Mouse (Mus musculus) CH12.LX (cell line): ENCODE results near the gene Scn3b. TPM values are rescaled to one million over a fixed set of nuclear protein-coding genes. Genes with fewer than 3 reads are reported as not detected.

Source experiments
- DNase-seq: peaks from one replicate; pipeline ENCODE4 v3.0.0-alpha.2; 2013; ENCODE audit errors: extremely low read depth
- H3K27ac ChIP-seq: 2 replicates; pipeline ENCODE4 v1.5.1; 2012; ENCODE audit warnings: low read depth, mild to moderate bottlenecking, control low read depth, moderate library complexity; ENCODE audit not compliant: insufficient read depth
- H3K27me3 ChIP-seq: replicated peaks from 2 replicates; pipeline ENCODE3; 2012; ENCODE audit warnings: inconsistent platforms
- H3K36me3 ChIP-seq, 2 experiments: replicated peaks in 1 of 2; 2 replicates each; pipeline versions ENCODE3 to v1.6.1; 2012; ENCODE audit warnings: inconsistent platforms in 1 of 2, low read length in 1 of 2, mild to moderate bottlenecking in 1 of 2, mixed read lengths in 1 of 2, moderate library complexity in 1 of 2; ENCODE audit not compliant: control insufficient read depth in 1 of 2, insufficient read depth in 1 of 2
- H3K4me1 ChIP-seq, 2 experiments: 2 replicates each; pipeline ENCODE4 v1.6.1; 2012; ENCODE audit warnings: inconsistent platforms in 1 of 2, moderate library complexity in 1 of 2; ENCODE audit not compliant: insufficient read depth in 2 of 2, control insufficient read depth in 1 of 2
- H3K4me2 ChIP-seq: 2 replicates; pipeline ENCODE4 v1.6.1; 2012; ENCODE audit warnings: low read depth, mild to moderate bottlenecking, control low read depth; ENCODE audit not compliant: poor library complexity, insufficient read depth, severe bottlenecking
- H3K4me3 ChIP-seq, 3 experiments: fragments of 150-350 bp in 1 of 3; sonication (generic) in 1 of 3; replicated peaks in 1 of 3; 2 replicates each; pipeline versions ENCODE3 to v1.5.1; 2011 to 2012; ENCODE audit warnings: low read depth in 2 of 3, low read length in 2 of 3, mild to moderate bottlenecking in 2 of 3, moderate library complexity in 2 of 3, control low read depth in 1 of 3, improper control_type of control experiment in 1 of 3, inconsistent platforms in 1 of 3, mixed read lengths in 1 of 3; ENCODE audit not compliant: poor library complexity in 1 of 3
- H3K79me2 ChIP-seq: replicated peaks from 2 replicates; pipeline ENCODE4 v1.6.1; 2012; ENCODE audit warnings: mild to moderate bottlenecking, moderate library complexity; ENCODE audit not compliant: control insufficient read depth, poor library complexity, insufficient read depth, severe bottlenecking; ENCODE audit errors: extremely low read depth
- H3K9ac ChIP-seq: 2 replicates; pipeline ENCODE4 v1.6.1; 2012; ENCODE audit warnings: low read depth, mild to moderate bottlenecking, control low read depth, moderate library complexity; ENCODE audit not compliant: insufficient read depth
- H3K9me3 ChIP-seq: replicated peaks from 2 replicates; pipeline ENCODE3; 2012; ENCODE audit warnings: low read length, inconsistent platforms, mixed read lengths
- CHD2 ChIP-seq: IDR thresholded peaks from 2 replicates; pipeline ENCODE4 v1.6.1; 2011; ENCODE audit warnings: low read length, improper control_type of control experiment
- ELF1 ChIP-seq: IDR thresholded peaks from 2 replicates; pipeline ENCODE4 v1.6.1; 2014; ENCODE audit warnings: low read depth, mild to moderate bottlenecking, inconsistent platforms, low read length, improper control_type of control experiment
- EP300 ChIP-seq: IDR thresholded peaks from 2 replicates; pipeline ENCODE4 v1.6.1; 2011; ENCODE audit warnings: low read length, improper control_type of control experiment
- ETS1 ChIP-seq: conservative IDR thresholded peaks from 2 replicates; pipeline ENCODE4 v1.6.1; 2012; ENCODE audit warnings: low read depth, mild to moderate bottlenecking, inconsistent platforms, low read length, improper control_type of control experiment, moderate library complexity
- IRF4 ChIP-seq: IDR thresholded peaks from 2 replicates; pipeline ENCODE4 v1.6.1; 2014; ENCODE audit warnings: low read depth, mild to moderate bottlenecking, inconsistent platforms, low read length, improper control_type of control experiment
- JUND ChIP-seq: conservative IDR thresholded peaks from 2 replicates; pipeline ENCODE4 v1.6.1; 2011; ENCODE audit warnings: low read depth, low read length, improper control_type of control experiment
- KAT2A ChIP-seq: IDR thresholded peaks from 2 replicates; pipeline ENCODE4 v1.6.1; 2012; ENCODE audit warnings: low read length, improper control_type of control experiment, inconsistent platforms; ENCODE audit not compliant: insufficient replicate concordance
- MEF2A ChIP-seq: IDR thresholded peaks from 2 replicates; pipeline ENCODE4 v1.6.1; 2014; ENCODE audit warnings: low read depth, mild to moderate bottlenecking, inconsistent platforms, low read length, improper control_type of control experiment, borderline replicate concordance
- PAX5 ChIP-seq: IDR thresholded peaks from 2 replicates; pipeline ENCODE4 v1.6.1; 2012; ENCODE audit warnings: low read length, inconsistent platforms, mixed read lengths
- SIN3A ChIP-seq: IDR thresholded peaks from 2 replicates; pipeline ENCODE4 v1.6.1; 2012; ENCODE audit warnings: low read length, improper control_type of control experiment, inconsistent platforms
- SMC3 ChIP-seq: IDR thresholded peaks from 2 replicates; pipeline ENCODE4 v1.6.1; 2011; ENCODE audit warnings: low read depth, low read length, improper control_type of control experiment
- TCF12 ChIP-seq: IDR thresholded peaks from 2 replicates; pipeline ENCODE4 v1.6.1; 2014; ENCODE audit warnings: low read depth, mild to moderate bottlenecking, inconsistent platforms, low read length, improper control_type of control experiment
- UBTF ChIP-seq: IDR thresholded peaks from 2 replicates; pipeline ENCODE4 v1.6.1; 2012; ENCODE audit warnings: low read depth, mild to moderate bottlenecking, inconsistent platforms, low read length, improper control_type of control experiment, moderate library complexity
- ZC3H11A ChIP-seq: IDR thresholded peaks from 2 replicates; pipeline ENCODE4 v1.6.1; 2012; ENCODE audit warnings: low read depth, mild to moderate bottlenecking, inconsistent platforms, low read length, improper control_type of control experiment
- ZKSCAN1 ChIP-seq: IDR thresholded peaks from 2 replicates; pipeline ENCODE4 v1.6.1; 2012; ENCODE audit warnings: low read depth, inconsistent platforms, low read length, improper control_type of control experiment, borderline replicate concordance
- ZMIZ1 ChIP-seq: IDR thresholded peaks from 2 replicates; pipeline ENCODE4 v1.6.1; 2012; ENCODE audit warnings: low read depth, mild to moderate bottlenecking, inconsistent platforms, low read length, improper control_type of control experiment
- ZNF384 ChIP-seq: IDR thresholded peaks from 2 replicates; pipeline ENCODE4 v1.6.1; 2012; ENCODE audit warnings: low read depth, low read length, improper control_type of control experiment, inconsistent platforms
- dilution Hi-C: fragments of 300-500 bp; cut with MboI; formaldehyde crosslinking; loops from 2 replicates; pipeline ENCODE4 v1.14.3; 2020; ENCODE audit warnings: low sequenced_read_pairs; ENCODE audit not compliant: extremely low pct_unique_long_range_greater_than_20kb, extremely low pct_ligation_motif_present
- in situ Hi-C: fragments of 300-500 bp; cut with MboI; formaldehyde crosslinking; loops from 3 replicates; pipeline ENCODE4 v1.14.3; 2019; ENCODE audit warnings: low sequenced_read_pairs, low pct_ligation_motif_present, low pct_unique_long_range_greater_than_20kb, mixed read lengths
- polyA plus RNA-seq: library from polyadenylated mRNA; unstranded; fragments of >175 nt; gene quantifications from 2 replicates; pipeline ENCODE4 v1.2.1, GENCODE M21; 2012; ENCODE audit warnings: low read depth; ENCODE audit not compliant: insufficient read length
- total RNA-seq, 2 experiments: library from RNA; depleted of rRNA; stranded (reverse); fragments of 300-350 nt in 1 of 2; fragments of >200 nt in 1 of 2; gene quantifications; 2 replicates each; pipeline ENCODE4 v1.2.3; 2012 to 2014

The Scn3b gene
- total and polyA plus RNA-seq, 3 experiments = 0.08 to 0.34 TPM; not detected in 1

DNA sequence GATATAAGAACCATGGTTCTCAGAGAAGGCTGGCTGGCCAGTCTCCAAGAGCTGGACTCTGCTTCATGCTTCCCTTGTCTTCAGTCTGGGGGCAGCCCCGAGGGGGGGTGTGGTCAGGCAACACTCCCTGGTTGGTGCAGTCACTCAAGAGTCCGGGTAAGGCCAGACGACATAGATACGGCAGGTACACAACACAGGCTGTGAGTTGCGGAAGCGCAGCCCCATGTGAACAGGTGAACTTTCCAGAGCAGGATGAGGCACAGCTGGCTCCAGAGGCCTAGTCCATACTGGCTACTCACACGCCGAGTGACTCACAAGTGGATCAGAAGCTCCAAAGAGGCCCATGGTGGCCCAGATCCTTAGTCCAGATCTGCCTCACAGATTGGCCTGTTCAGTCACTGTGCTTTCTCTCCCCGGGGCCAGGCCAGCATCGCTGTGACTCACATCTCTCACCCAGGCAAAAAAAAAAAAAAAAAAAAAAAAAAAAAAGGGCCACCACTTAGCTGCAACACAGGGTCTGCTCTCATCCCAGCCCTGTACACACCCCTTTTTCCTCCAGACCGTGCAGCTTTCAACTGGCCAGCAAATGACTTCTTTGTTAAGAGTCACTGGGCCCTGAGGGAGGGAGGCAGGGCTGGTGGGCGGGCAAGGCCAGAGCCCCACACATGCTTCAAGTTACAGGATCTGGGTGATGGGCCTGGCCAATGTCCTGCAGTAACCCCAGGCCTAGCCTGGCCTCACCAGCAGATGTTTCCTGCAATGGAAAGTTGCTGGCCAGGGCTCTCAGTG is 52.1 kb downstream of the Scn3b start:
- peak overlapping the region; percentile 42; the same call in 1 of the 2 replicates for H3K4me2 ChIP-seq
- H3K4me1 ChIP-seq = peaks cover 15 to 65% of the 10 kb centered on the region in 2 experiments
- H3K9ac ChIP-seq = 0 out of 2 replicates have a peak overlapping the region, but pooled peaks have one; percentile 3
- no peak for DNase-seq
- H3K4me3 ChIP-seq = peak overlapping the region in 1 of 3 experiments; percentile 15
- H3K79me2 ChIP-seq = no peaks in the 10 kb centered on the region
- no peaks in the 10 kb centered on the region for H3K27me3 ChIP-seq
- H3K9me3 ChIP-seq = no peaks in the 10 kb centered on the region
- in situ Hi-C loops (no loop called here), dilution Hi-C loops (no loop called here)
- TF ChIP-seq EP300 (0 out of 2 replicates have a peak, but pooled peaks have one; percentile 37), ETS1 (0 out of 2 replicates have a peak, but pooled peaks have one; percentile 42), TCF12 (peak; percentile 78; the same call in 1 of the 2 replicates), ZMIZ1 (no peak), MEF2A (no peak), ZKSCAN1 (no peak), ZNF384 (peak; percentile 91), JUND (no peak), ZC3H11A (no peak), SIN3A (no peak), CHD2 (peak; percentile 54), SMC3 (no peak), UBTF (no peak), PAX5 (no peak)
- peak overlapping the region; percentile 45 for H3K27ac ChIP-seq
- peaks cover 6 to 93% of the 10 kb centered on the region in 2 experiments for H3K36me3 ChIP-seq

DNA sequence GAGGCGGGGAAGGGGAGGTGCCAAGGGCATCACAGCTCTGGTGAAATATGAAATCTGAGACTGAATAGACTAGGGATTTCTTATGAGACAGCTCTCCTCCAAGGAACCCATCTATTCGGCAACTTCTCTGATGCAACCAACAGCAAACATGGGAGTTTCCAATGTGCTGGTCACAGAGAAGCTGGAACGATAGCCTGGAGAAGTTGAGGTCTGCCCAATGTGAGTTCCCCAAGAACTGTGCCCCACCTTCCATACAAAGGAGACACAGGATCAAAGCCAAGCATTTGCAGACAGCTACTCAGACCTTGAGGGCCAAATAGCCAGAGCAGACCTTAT is 52.6 kb downstream of the Scn3b start:
- H3K27me3 ChIP-seq = no peaks in the 10 kb centered on the region
- H3K36me3 ChIP-seq = peaks cover 8 to 93% of the 10 kb centered on the region in 2 experiments
- H3K79me2 ChIP-seq = no peaks in the 10 kb centered on the region
- H3K9ac ChIP-seq = 0 out of 2 replicates have a peak overlapping the region, but pooled peaks have one; percentile 3
- dilution Hi-C loops (no loop called here), in situ Hi-C loops (no loop called here)
- peak overlapping the region; percentile 45 for H3K27ac ChIP-seq
- TF ChIP-seq ELF1 (peak; percentile 28; the same call in 1 of the 2 replicates), KAT2A (no peak), IRF4 (peak; percentile 36; the same call in 1 of the 2 replicates)
- H3K4me2 ChIP-seq = no peak overlapping the region
- H3K9me3 ChIP-seq = no peaks in the 10 kb centered on the region
- no peak for DNase-seq
- H3K4me3 ChIP-seq = no peak overlapping the region
- peaks cover 15 to 68% of the 10 kb centered on the region in 2 experiments for H3K4me1 ChIP-seq
